Mouse (Mus musculus) myocyte (in vitro differentiated cells): Measurements from ENCODE around the gene Pdk1.

Experiments used
- CEBPB ChIP-seq: IDR thresholded peaks from 2 replicates; pipeline ENCODE4 v1.6.1; 2011; ENCODE audit warnings: mild to moderate bottlenecking, moderate library complexity; ENCODE audit not compliant: poor library complexity, insufficient read depth, severe bottlenecking
- E2F4 ChIP-seq: IDR thresholded peaks from one replicate; pipeline ENCODE4 v1.6.1; 2011; ENCODE audit warnings: mild to moderate bottlenecking, control low read depth, moderate library complexity; ENCODE audit not compliant: insufficient read depth
- MAX ChIP-seq: IDR thresholded peaks from one replicate; pipeline ENCODE4 v1.6.1; 2011; ENCODE audit warnings: low read depth, mild to moderate bottlenecking, control low read depth
- MYOG ChIP-seq, 3 experiments: IDR thresholded peaks; one replicate each; pipeline ENCODE4 v1.6.1; 2011; ENCODE audit warnings: control low read depth in 2 of 3, low read depth in 2 of 3, mild to moderate bottlenecking in 2 of 3; ENCODE audit not compliant: insufficient read length in 2 of 3, control insufficient read depth in 1 of 3, insufficient read depth in 1 of 3
- POLR2A ChIP-seq: IDR thresholded peaks from one replicate; pipeline ENCODE4 v1.6.1; 2011; ENCODE audit warnings: low read depth, mild to moderate bottlenecking, control low read depth, moderate library complexity; ENCODE audit not compliant: insufficient read length
- POLR2AphosphoS2 ChIP-seq: IDR thresholded peaks from one replicate; pipeline ENCODE4 v1.6.1; 2011; ENCODE audit warnings: low read depth, control low read depth; ENCODE audit not compliant: insufficient read length
- REST ChIP-seq: IDR thresholded peaks from one replicate; pipeline ENCODE4 v1.6.1; 2011; ENCODE audit warnings: mild to moderate bottlenecking, control low read depth, moderate library complexity; ENCODE audit not compliant: insufficient read depth, insufficient read length
- SRF ChIP-seq: IDR thresholded peaks from one replicate; pipeline ENCODE4 v1.6.1; 2011; ENCODE audit warnings: low read depth; ENCODE audit not compliant: control insufficient read depth, insufficient read length
- TCF12 ChIP-seq: IDR thresholded peaks from one replicate; pipeline ENCODE4 v1.6.1; 2011; ENCODE audit warnings: mild to moderate bottlenecking, control low read depth; ENCODE audit not compliant: poor library complexity, insufficient read depth, severe bottlenecking
- TCF3 ChIP-seq: IDR thresholded peaks from one replicate; pipeline ENCODE4 v1.6.1; 2011; ENCODE audit warnings: low read depth, control low read depth; ENCODE audit not compliant: insufficient read length
- USF1 ChIP-seq: IDR thresholded peaks from one replicate; pipeline ENCODE4 v1.6.1; 2011; ENCODE audit warnings: low read depth, mild to moderate bottlenecking, control low read depth, moderate library complexity

DNA sequence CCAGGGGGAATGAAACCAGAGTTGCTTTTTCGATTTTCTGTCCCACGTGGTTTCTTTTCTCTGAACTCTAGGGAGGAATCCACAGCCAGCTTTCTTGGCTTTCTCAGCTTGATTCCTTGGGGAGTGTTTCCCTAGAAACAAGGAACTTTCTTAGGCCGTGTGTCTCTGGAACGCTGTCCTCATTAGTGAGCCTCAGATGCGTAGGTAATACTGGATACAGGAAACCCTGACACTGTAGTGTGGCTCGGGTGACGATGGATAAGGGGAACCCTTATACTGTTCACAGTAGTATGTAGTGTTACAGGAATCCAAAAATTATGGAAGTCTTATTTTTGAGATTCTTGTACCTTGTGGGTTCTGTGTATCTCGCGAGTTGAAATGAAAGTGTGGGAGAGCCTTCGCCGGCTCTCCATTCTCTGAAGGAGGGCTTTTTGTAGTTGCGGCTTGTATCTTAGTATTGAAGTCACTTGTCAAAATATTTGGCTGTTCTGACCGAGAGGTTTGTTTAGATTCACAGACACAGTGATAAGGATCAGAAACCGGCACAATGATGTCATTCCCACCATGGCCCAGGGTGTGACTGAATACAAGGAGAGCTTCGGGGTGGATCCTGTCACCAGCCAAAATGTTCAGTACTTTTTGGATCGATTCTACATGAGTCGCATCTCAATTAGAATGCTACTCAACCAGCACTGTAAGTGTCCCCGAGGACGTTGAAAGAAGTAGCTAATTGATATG lies 10.1 kb downstream of the Pdk1 start:
- TF ChIP-seq E2F4: no peak
- TF ChIP-seq TCF12: no peak
- no peak for TF ChIP-seq POLR2A
- no peak for TF ChIP-seq MAX
- TF ChIP-seq REST: no peak
- TF ChIP-seq TCF3: no peak
- TF ChIP-seq POLR2AphosphoS2: no peak
- no peak for TF ChIP-seq MYOG (IDR thresholded peaks at IDR 0.05; ENCODE audit: control insufficient read depth in 1 of 3, insufficient read depth in 1 of 3, insufficient read length in 2 of 3, low read depth in 2 of 3)
- TF ChIP-seq USF1: no peak
- no peak for TF ChIP-seq SRF
- no peak for TF ChIP-seq CEBPB
